In genomic region chr5:31771486-31771885, GRCm38 (mm10) we compare ENCODE assay signal across 24 mouse cellular contexts.
DNase-seq lines count a peak whose midpoint lies in the region; ATAC-seq and TF ChIP-seq lines count a peak whose summit lies in the region.
"Had no signal": no experiment of that assay in that cellular context is flagged by ENCODE, and none has a peak within 500 bp of the region (broad histone marks: within the 10 kb centered on the region; RNA-seq: fewer than 3 reads in every experiment).

No protein-coding gene starts in this region.

- WGBS in liver, adult 2 months, result 20% methylated on average over 5 of the region's 5 CpGs
- WGBS in liver, embryonic 12.5 days (ENCODE audit: insufficient replicate concordance), result 82% methylated on average over 5 of the region's 5 CpGs

- H3K9me3 ChIP-seq in liver, embryonic 12.5 days (replicated peaks), result no peaks in the 10 kb centered on the region
- H3K9me3 ChIP-seq: embryonic facial prominence, embryonic 10.5 days; embryonic facial prominence, embryonic 12.5 days; forebrain, embryonic 13.5 days; forebrain, embryonic 15.5 days; G1E had no signal

- no peak for TF ChIP-seq POLR2A in liver, adult 2 months (IDR thresholded peaks at IDR 0.05; ENCODE audit: extremely low read depth, insufficient read depth, low read length)
- no peak for TF ChIP-seq POLR2A in testis, adult 2 months (IDR thresholded peaks at IDR 0.05; ENCODE audit: control insufficient read depth, low read depth, low read length)

- no peaks in the 10 kb centered on the region for H3K27me3 ChIP-seq in liver, adult 2 months (ENCODE audit: control insufficient read depth, insufficient read depth, low read length)
- H3K27me3 ChIP-seq in liver, embryonic 12.5 days (replicated peaks), result no peaks in the 10 kb centered on the region
- H3K27me3 ChIP-seq in testis, adult 2 months (ENCODE audit: control insufficient read depth, insufficient read depth, low read length), result no peaks in the 10 kb centered on the region
- H3K27me3 ChIP-seq: CH12.LX; embryonic facial prominence, embryonic 12.5 days; forebrain, embryonic 13.5 days; forebrain, embryonic 15.5 days; Patski had no signal

- no peak overlapping the region for H3K27ac ChIP-seq in liver, adult 2 months (replicated peaks; ENCODE audit: insufficient read depth, low read depth, low read length)
- no peak overlapping the region for H3K27ac ChIP-seq in liver, embryonic 12.5 days
- H3K27ac ChIP-seq in testis, adult 2 months (ENCODE audit: control insufficient read depth, insufficient read depth, low read depth, low read length), result peak overlapping the region; percentile 33; the same call in 1 of the 2 replicates
- H3K27ac ChIP-seq: embryonic facial prominence, embryonic 10.5 days; embryonic facial prominence, embryonic 12.5 days; forebrain, embryonic 13.5 days; forebrain, embryonic 15.5 days had no signal

- DNase-seq in adrenal gland, adult (ENCODE audit: inconsistent age in 2 of 2, low spot score in 1 of 2), result peak; percentile 42 to 76
- no peak for DNase-seq in adrenal gland, adult 18-20 months (ENCODE audit: low spot score in 2 of 2)
- peak; percentile 48 for DNase-seq in adrenal gland, adult 8-10 months
- DNase-seq in adrenal gland, postnatal 10 days, result no peak
- peak; percentile 62 for DNase-seq in liver, adult 2 months (ENCODE audit: extremely low read depth, low read depth, low spot score)
- no peak for DNase-seq in testis, postnatal 10 days (ENCODE audit: low spot score)
- DNase-seq: B cell, adult 2 months; cerebellum, adult 11-12 months; cerebellum, adult 2 months; cerebellum, adult 9-10 months; cerebellum, postnatal 10 days; cerebellum, postnatal 25 days; forebrain, postnatal 0 days had no signal

- no peak overlapping the region for H3K9ac ChIP-seq in liver, adult 2 months (ENCODE audit: low read depth, low read length)
- no peak overlapping the region for H3K9ac ChIP-seq in liver, embryonic 12.5 days
- H3K9ac ChIP-seq: embryonic facial prominence, embryonic 12.5 days; forebrain, embryonic 13.5 days; forebrain, embryonic 15.5 days; forebrain, postnatal 0 days had no signal

- no peak overlapping the region for H3K4me2 ChIP-seq in liver, embryonic 12.5 days
- H3K4me2 ChIP-seq: embryonic facial prominence, embryonic 12.5 days; forebrain, embryonic 13.5 days; forebrain, embryonic 15.5 days had no signal

- no peaks in the 10 kb centered on the region for H3K79me2 ChIP-seq in liver, adult 2 months (ENCODE audit: control insufficient read depth, insufficient read depth, low read length)

- no peak for TF ChIP-seq CTCF in liver, adult 2 months (IDR thresholded peaks at IDR 0.05; ENCODE audit: low read depth, low read length)
- TF ChIP-seq CTCF in testis, adult 2 months (IDR thresholded peaks at IDR 0.05; ENCODE audit: control insufficient read depth, insufficient read depth, insufficient replicate concordance, low read depth, low read length), result no peak

- H3K4me1 ChIP-seq in liver, adult 2 months (ENCODE audit: control insufficient read depth, insufficient read depth, low read length), result peaks cover 9% of the 10 kb centered on the region; the same call in 1 of the 2 replicates
- H3K4me1 ChIP-seq in liver, embryonic 12.5 days, result peaks cover 20% of the 10 kb centered on the region
- H3K4me1 ChIP-seq in testis, adult 2 months (ENCODE audit: control insufficient read depth, insufficient read depth, low read length), result no peaks in the 10 kb centered on the region
- H3K4me1 ChIP-seq: embryonic facial prominence, embryonic 12.5 days; forebrain, embryonic 15.5 days had no signal

- no peak overlapping the region for H3K4me3 ChIP-seq in liver, adult 2 months (ENCODE audit: insufficient read depth, low read depth, low read length)
- no peak overlapping the region for H3K4me3 ChIP-seq in liver, embryonic 12.5 days
- H3K4me3 ChIP-seq in testis, adult 2 months (ENCODE audit: control insufficient read depth, low read depth, low read length), result no peak overlapping the region
- H3K4me3 ChIP-seq: embryonic facial prominence, embryonic 10.5 days; embryonic facial prominence, embryonic 12.5 days; forebrain, embryonic 13.5 days; forebrain, embryonic 15.5 days had no signal

- no peak for ATAC-seq in liver, embryonic 12.5 days
- ATAC-seq: activated CD4-positive, CD25-positive, alpha-beta regulatory T cell, adult 4 months; CD4-positive, CD25-positive, alpha-beta regulatory T cell, adult 4 months; forebrain, embryonic 13.5 days; forebrain, embryonic 15.5 days; forebrain, postnatal 0 days; Patski had no signal

- H3K36me3 ChIP-seq in liver, adult 2 months (ENCODE audit: control insufficient read depth, insufficient read depth, low read length), result no peaks in the 10 kb centered on the region
- H3K36me3 ChIP-seq in liver, embryonic 12.5 days, result no peaks in the 10 kb centered on the region
- H3K36me3 ChIP-seq in testis, adult 2 months (ENCODE audit: control insufficient read depth, insufficient read depth, low read length), result no peaks in the 10 kb centered on the region
- H3K36me3 ChIP-seq: embryonic facial prominence, embryonic 10.5 days; embryonic facial prominence, embryonic 12.5 days; forebrain, embryonic 15.5 days had no signal

Comparison
In these comparisons a context has a peak if more than half of its experiments do, and no peak if none do; other contexts are left out.
1. DNase-seq: peak in adrenal gland, adult (2 of 2), adrenal gland, adult 8-10 months (single experiment) and liver, adult 2 months (single experiment); none in adrenal gland, adult 18-20 months (0 of 2), adrenal gland, postnatal 10 days (single experiment) and testis, postnatal 10 days (single experiment).